Mouse (Mus musculus): Measurements from ENCODE around the gene Orai2. TPM values are rescaled to one million over a fixed set of nuclear protein-coding genes. Genes with fewer than 3 reads are reported as not detected.

The Orai2 gene
- 10 to 100 TPM; 10.5 to 11.4 TPM for polyA plus RNA-seq (2012; fragmentation: generic; extraction: Trizol)

DNA sequence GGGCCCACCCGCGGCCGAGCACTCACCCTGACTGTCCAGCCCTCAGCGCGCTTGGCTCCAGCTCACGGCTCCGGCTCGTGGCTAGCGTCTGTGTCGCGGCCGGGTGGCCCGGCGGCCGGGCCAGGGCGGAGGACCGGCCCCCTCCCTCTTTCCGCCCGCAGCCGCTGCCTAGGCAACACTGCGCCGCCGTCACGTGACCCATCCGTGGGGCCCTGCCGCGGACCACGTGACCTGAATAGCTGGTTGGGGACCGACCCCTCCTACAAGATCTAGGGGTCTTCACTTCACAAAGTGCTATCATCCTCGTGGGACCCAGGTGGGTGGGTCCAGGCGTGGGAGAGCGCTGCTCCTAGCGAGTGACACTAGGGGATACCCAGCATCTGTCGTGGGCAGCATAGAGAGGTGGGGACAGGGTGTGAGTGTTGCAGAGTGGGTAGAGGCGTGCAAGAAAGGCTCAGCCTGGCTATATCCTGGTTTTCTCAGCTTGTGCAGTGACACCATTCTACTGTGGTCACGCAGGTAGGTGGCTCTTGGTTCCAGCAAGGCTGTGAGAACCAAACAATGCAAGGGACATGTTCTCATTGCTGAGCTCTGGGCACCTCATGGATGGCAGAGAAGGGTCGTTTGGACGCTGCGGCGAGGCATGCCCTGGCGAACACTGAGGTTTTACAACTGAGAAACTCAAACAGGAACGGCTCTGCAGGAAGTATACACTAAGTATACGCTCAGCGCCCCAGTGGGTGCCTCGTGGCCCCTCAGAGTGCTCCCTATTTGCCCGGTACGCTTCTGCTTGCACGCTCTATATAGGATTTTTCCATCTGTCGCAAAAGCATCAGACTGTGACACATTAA is at the start of gene Orai2:
Gene Orai2, minus strand, starts transcription at position 202 of the 851 bp plus-strand sequence.

DNA sequence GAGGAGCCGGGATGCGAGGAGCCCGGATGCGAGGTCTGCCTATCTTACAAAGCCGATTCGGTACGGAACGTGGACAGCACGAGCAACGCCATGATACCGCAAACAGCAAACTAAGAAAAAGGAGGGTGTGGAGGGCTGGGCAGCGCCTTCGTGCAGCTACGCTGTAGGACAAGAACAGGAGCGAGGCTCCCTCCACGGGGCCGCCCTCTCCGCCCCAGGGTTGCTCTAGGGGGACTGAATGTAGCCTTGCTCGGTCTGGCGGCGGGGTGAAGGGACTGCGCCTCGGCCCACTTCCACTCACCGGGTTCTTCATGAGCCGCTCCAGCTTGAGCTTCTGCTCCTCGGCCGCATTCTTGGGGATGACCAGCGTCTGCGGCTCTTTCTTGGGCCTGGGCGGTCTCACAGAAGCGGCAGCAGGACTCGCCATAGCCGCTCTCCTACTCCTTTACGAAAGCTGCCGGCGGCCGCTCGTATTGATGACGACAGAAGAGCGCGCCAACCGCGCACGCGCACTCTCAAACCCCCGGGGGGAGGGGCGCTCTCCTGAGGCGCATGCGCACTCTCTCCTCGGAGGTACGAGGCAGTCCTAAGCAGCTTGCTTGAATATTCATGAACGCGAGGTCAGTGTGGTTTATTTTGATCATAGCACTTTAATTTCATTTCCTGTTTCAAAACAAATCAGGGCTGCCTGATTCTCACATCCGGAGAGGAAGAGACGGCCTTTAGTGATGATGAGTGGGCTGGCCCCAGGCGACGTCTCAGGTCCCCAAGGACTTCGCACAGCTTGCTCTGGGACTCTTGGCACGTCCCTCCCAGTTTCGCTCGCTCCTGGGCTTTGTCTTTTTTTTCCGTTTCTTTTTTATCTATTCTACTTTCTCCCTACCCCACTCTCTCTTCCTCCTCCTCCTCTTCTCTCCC is 28.2 kb upstream of the Orai2 start, which contains the start of gene Prkrip1:
Gene Prkrip1, minus strand, starts transcription at position 490 of the 918 bp plus-strand sequence.

DNA sequence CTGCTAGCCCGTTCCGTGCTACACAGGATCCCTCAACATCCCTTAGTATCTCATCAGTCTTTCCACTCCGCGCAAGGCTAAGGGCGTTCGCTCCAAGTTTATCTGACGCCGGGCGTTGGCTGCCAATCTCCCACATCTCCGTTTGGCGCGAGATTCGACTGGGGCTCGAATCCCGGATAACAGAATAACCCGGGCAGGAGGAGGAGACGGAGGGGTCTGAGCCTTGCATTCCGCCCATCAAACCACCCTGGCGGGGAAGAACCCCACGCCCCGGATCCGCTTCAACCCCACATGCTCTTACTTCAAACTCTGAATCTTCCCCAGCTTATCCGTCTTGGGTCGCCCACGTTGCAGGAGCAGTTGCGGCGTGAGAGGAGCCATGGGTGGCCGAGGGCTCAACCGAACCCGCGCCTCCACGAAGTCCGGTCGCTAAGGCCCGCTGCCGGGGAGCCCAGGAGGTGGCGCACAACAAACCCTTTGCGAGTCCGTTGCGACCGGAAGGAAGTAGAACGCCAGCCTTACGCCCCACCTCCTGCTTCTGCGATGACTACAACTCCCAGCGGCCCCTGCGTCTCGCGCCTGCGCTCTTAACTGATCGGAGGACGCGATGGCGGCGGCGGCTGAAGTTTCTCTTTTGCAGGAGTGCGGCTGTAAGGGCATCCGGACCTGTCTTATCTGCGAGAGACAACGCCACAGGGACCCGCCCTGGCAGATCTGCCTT is 34.8 kb downstream of the Orai2 start, which contains the start of the genes Lrwd1 and Alkbh4:
Gene Lrwd1, minus strand, starts transcription at position 504 of the 721 bp plus-strand sequence.
Gene Alkbh4, plus strand, starts transcription at position 576 of the 721 bp plus-strand sequence.

DNA sequence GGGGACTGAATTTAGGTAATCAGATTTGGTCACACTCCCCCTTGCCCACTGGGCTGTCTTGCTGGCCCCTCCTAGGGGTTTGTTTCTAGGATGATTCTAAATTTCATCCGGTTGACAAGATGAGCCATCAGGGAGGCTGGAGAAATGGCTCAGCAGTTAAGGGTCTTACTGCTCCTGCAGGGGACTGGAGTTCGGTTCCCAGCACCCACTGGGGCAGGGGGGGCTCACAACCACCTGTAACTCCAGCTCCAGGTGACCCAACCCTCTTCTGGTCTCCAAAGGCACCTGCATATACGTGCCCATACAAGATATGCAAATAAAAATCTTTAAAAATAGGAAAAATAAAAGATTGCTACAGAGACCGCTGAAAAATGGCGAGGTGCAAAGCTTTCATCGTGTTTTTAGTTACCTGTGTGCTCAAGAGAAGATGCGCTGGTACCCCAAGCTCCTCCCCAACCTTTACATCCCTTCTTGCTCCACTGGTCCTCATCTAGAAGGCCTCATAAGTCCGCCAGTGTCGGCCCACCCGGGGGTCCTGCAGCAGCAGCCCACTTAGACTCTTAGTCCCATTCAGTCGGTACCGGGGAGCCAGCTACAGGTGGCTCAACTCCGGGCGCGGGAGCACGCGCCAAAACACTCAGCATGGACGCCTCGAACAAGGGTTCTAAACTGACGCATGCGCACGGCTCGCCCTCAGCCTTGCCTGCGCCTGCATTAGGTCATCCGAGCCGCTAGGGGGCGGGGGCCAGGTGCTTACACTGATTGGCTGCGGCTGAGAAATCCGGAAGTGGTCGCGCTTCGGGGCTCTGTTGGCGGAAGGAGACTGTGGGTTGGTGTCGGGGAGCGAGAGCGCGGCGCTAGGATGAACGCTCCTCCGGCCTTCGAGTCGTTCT is 54.4 kb downstream of the Orai2 start, which contains the start of gene Polr2j:
Gene Polr2j, plus strand, starts transcription at position 741 of the 893 bp plus-strand sequence.

Other genes starting within 250 kb of the Orai2 start
- 100 to 1,000 TPM in 1 of 2 experiments, 10 to 100 TPM in 1; 60.4 to 122 TPM for gene Ywhag, start 236.1 kb downstream of the Orai2 start, polyA plus RNA-seq (2012; fragmentation: generic; extraction: Trizol)
- 1 to 10 TPM; 3.7 to 9.4 TPM for gene Ssc4d, start 196.2 kb downstream of the Orai2 start, polyA plus RNA-seq (2012; fragmentation: generic; extraction: Trizol)
- gene Zp3, start 190.6 kb downstream of the Orai2 start, polyA plus RNA-seq (2012; fragmentation: generic; extraction: Trizol) = 1 to 10 TPM in 1 of 2 experiments, under 1 TPM in 1; 0.02 to 1.0 TPM
- gene Dtx2, start 175.9 kb downstream of the Orai2 start, polyA plus RNA-seq (2012; fragmentation: generic; extraction: Trizol) = 10 to 100 TPM; 12.7 to 19.1 TPM
- gene Upk3b, start 132.2 kb downstream of the Orai2 start, polyA plus RNA-seq (2012; fragmentation: generic; extraction: Trizol) = under 1 TPM; 0.02 to 0.73 TPM
- gene Upk3bl, start 116.2 kb downstream of the Orai2 start, polyA plus RNA-seq (2012; fragmentation: generic; extraction: Trizol) = 1 to 10 TPM in 1 of 2 experiments, under 1 TPM in 1; 0.50 to 1.1 TPM
- 10 to 100 TPM; 33.4 to 45.9 TPM for gene Rasa4, start 86.8 kb downstream of the Orai2 start, polyA plus RNA-seq (2012; fragmentation: generic; extraction: Trizol)
- 100 to 1,000 TPM; 191 to 235 TPM for gene Polr2j, start 54.1 kb downstream of the Orai2 start, polyA plus RNA-seq (2012; fragmentation: generic; extraction: Trizol)
- gene Lrwd1, start 34.6 kb downstream of the Orai2 start, polyA plus RNA-seq (2012; fragmentation: generic; extraction: Trizol) = 10 to 100 TPM; 27.7 to 44.7 TPM
- gene Alkbh4, start 34.6 kb downstream of the Orai2 start, polyA plus RNA-seq (2012; fragmentation: generic; extraction: Trizol) = 1 to 10 TPM; 3.9 to 9.5 TPM
- gene Prkrip1, start 28.2 kb upstream of the Orai2 start, polyA plus RNA-seq (2012; fragmentation: generic; extraction: Trizol) = 10 to 100 TPM; 27.8 to 38.1 TPM
- gene Sh2b2, start 75.8 kb upstream of the Orai2 start, polyA plus RNA-seq (2012; fragmentation: generic; extraction: Trizol) = 1 to 10 TPM; 2.2 to 4.0 TPM